In genomic region chr12:70269724-70270123, GRCm38 (mm10) we compare ENCODE assay signal across 25 mouse cellular contexts.
"Had no signal": no experiment of that assay in that cellular context is flagged by ENCODE, and none has a peak within 500 bp of the region (broad histone marks: within the 10 kb centered on the region; RNA-seq: fewer than 3 reads in every experiment).

No protein-coding gene starts in this region.

- H3K27me3 ChIP-seq: heart, embryonic 12.5 days; hindbrain, embryonic 15.5 days; kidney, embryonic 15.5 days; liver, embryonic 13.5 days; liver, embryonic 15.5 days had no signal

- ATAC-seq: hindbrain, postnatal 0 days; intestine, embryonic 16.5 days; liver, postnatal 0 days had no signal

- DNase-seq: gastrocnemius, adult 2 months; gastrocnemius, postnatal 10 days; gastrocnemius, postnatal 25 days; heart, adult 18-20 months; heart, postnatal 10 days; heart, postnatal 36 days; kidney, adult 11 months; kidney, adult 2 months; kidney, adult 9 months; kidney, postnatal 14 days; kidney, postnatal 4 days; liver; liver, embryonic 13.5 days; liver, postnatal 0 days; lung, adult 2 months had no signal

- H3K9ac ChIP-seq: heart, embryonic 12.5 days; hindbrain, embryonic 13.5 days; hindbrain, embryonic 15.5 days; kidney, embryonic 15.5 days; liver, embryonic 13.5 days; liver, embryonic 15.5 days; liver, postnatal 0 days had no signal

- H3K4me1 ChIP-seq: hindbrain, embryonic 15.5 days had no signal

- H3K4me2 ChIP-seq: heart, embryonic 12.5 days; hindbrain, embryonic 13.5 days; hindbrain, embryonic 15.5 days; kidney, embryonic 15.5 days; liver, embryonic 11.5 days; liver, embryonic 13.5 days; liver, embryonic 15.5 days had no signal

- H3K9me3 ChIP-seq: heart, embryonic 10.5 days; heart, embryonic 12.5 days; hindbrain, embryonic 13.5 days; hindbrain, embryonic 15.5 days; kidney, embryonic 15.5 days; liver, embryonic 13.5 days; liver, embryonic 15.5 days had no signal

- H3K36me3 ChIP-seq: heart, embryonic 10.5 days; heart, embryonic 12.5 days; kidney, embryonic 15.5 days; liver, embryonic 13.5 days; liver, embryonic 15.5 days had no signal

- H3K4me3 ChIP-seq: gastrocnemius, adult 2 months; heart, embryonic 10.5 days; heart, embryonic 12.5 days; hindbrain, embryonic 13.5 days; hindbrain, embryonic 15.5 days; kidney, embryonic 15.5 days; liver, embryonic 13.5 days; liver, embryonic 15.5 days had no signal

- H3K27ac ChIP-seq: gastrocnemius, adult 2 months; heart, embryonic 10.5 days; hindbrain, embryonic 13.5 days; hindbrain, embryonic 15.5 days; hindbrain, postnatal 0 days; kidney, embryonic 15.5 days; kidney, postnatal 0 days; liver, embryonic 13.5 days; liver, embryonic 15.5 days had no signal
